ENCODE assay signal across 8 mouse cellular contexts in the genomic region with DNA sequence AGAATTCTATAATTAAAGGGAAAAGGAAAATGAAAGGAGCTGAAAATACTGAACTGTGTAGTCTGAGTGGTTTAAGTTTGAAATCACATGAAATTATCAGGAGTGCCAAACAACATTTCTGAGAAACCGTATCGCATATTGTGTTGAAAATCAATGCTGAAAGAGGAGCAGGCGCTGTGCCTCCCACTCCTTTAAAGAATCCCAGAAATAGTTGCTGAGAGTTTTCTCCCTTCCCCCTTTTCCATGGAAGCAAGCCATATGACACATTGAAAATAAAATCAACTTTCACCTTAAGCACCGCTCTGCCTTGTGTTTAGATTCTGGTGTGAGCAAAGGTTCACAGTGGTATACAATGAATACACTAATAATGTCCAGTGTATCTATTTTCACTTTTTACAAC. TPM values are rescaled to one million over a fixed set of nuclear protein-coding genes. Genes with fewer than 3 reads are reported as not detected.
DNase-seq lines count a peak whose midpoint lies in the region; ATAC-seq and TF ChIP-seq lines count a peak whose summit lies in the region.

No protein-coding gene starts in this region.

- no peaks in the 10 kb centered on the region for H3K9me3 ChIP-seq in hindbrain, embryonic 10.5 days
- H3K9me3 ChIP-seq in midbrain, embryonic 12.5 days, result no peaks in the 10 kb centered on the region

- H3K27ac ChIP-seq in kidney, adult 2 months (ENCODE audit: insufficient read depth, low read depth, low read length), result no peak overlapping the region
- H3K27ac ChIP-seq in cortical plate, adult 2 months (ENCODE audit: insufficient read depth, low read length), result no peak overlapping the region
- peak overlapping the region; percentile 95; the same call in 1 of the 2 replicates for H3K27ac ChIP-seq in hindbrain, embryonic 10.5 days
- no peak overlapping the region for H3K27ac ChIP-seq in midbrain, embryonic 12.5 days (replicated peaks)

- ATAC-seq in midbrain, embryonic 12.5 days (ENCODE audit: low FRiP score, low read depth), result no peak
- no peak for ATAC-seq in megakaryocyte-erythroid progenitor cell, adult 5-6 weeks (replicated peaks; ENCODE audit: low FRiP score, low TSS enrichment, poor library complexity, severe bottlenecking)

- H3K4me2 ChIP-seq in midbrain, embryonic 12.5 days (replicated peaks), result peak overlapping the region; percentile 78

- no peaks in the 10 kb centered on the region for H3K27me3 ChIP-seq in kidney, adult 2 months (replicated peaks; ENCODE audit: control insufficient read depth, insufficient read depth, low read length)
- H3K27me3 ChIP-seq in hindbrain, embryonic 10.5 days (ENCODE audit: insufficient read depth, poor library complexity, severe bottlenecking), result no peaks in the 10 kb centered on the region
- H3K27me3 ChIP-seq in midbrain, embryonic 12.5 days, result no peaks in the 10 kb centered on the region

- H3K4me3 ChIP-seq in kidney, adult 2 months (ENCODE audit: insufficient read depth, low read depth, low read length), result peak overlapping the region; percentile 33; the same call in 1 of the 2 replicates
- H3K4me3 ChIP-seq in cortical plate, adult 2 months (ENCODE audit: insufficient read depth, low read length), result peak overlapping the region; percentile 72; the same call in 1 of the 2 replicates
- H3K4me3 ChIP-seq in hindbrain, embryonic 10.5 days, result peak overlapping the region; percentile 77
- H3K4me3 ChIP-seq in midbrain, embryonic 12.5 days, result peak overlapping the region; percentile 64

- no peak for TF ChIP-seq POLR2A in kidney, adult 2 months (IDR thresholded peaks at IDR 0.05; ENCODE audit: low read depth, low read length)
- TF ChIP-seq POLR2A in cortical plate, adult 2 months (IDR thresholded peaks at IDR 0.05; ENCODE audit: extremely low read depth, insufficient read depth, low read length), result no peak

- 3% methylated on average over 4 of the region's 4 CpGs for WGBS in kidney, adult 2 months
- WGBS in hindbrain, embryonic 10.5 days, result 14% methylated on average over 4 of the region's 4 CpGs
- 12% methylated on average over 4 of the region's 4 CpGs for WGBS in midbrain, embryonic 12.5 days

- no peaks in the 10 kb centered on the region for H3K36me3 ChIP-seq in kidney, adult 2 months (ENCODE audit: control insufficient read depth, insufficient read depth, low read length)
- no peaks in the 10 kb centered on the region for H3K36me3 ChIP-seq in hindbrain, embryonic 10.5 days
- no peaks in the 10 kb centered on the region for H3K36me3 ChIP-seq in midbrain, embryonic 12.5 days

- TF ChIP-seq CTCF in kidney, adult 2 months (conservative IDR thresholded peaks at IDR 0.05; ENCODE audit: insufficient read depth, insufficient read length, low read depth, low read length), result no peak
- TF ChIP-seq CTCF in cortical plate, adult 2 months (IDR thresholded peaks at IDR 0.05; ENCODE audit: extremely low read depth, insufficient read depth, low read length), result no peak

- peak overlapping the region; percentile 69; the same call in 1 of the 2 replicates for H3K9ac ChIP-seq in midbrain, embryonic 12.5 days (replicated peaks)

- H3K4me1 ChIP-seq in kidney, adult 2 months (ENCODE audit: control insufficient read depth, insufficient read depth, low read length), result no peaks in the 10 kb centered on the region
- H3K4me1 ChIP-seq in cortical plate, adult 2 months (ENCODE audit: control insufficient read depth, insufficient read depth, low read length), result no peaks in the 10 kb centered on the region; the same call in 1 of the 2 replicates
- peaks cover 24% of the 10 kb centered on the region for H3K4me1 ChIP-seq in hindbrain, embryonic 10.5 days (replicated peaks)
- H3K4me1 ChIP-seq in midbrain, embryonic 12.5 days, result peaks cover 10% of the 10 kb centered on the region

- DNase-seq in kidney, adult 2 months, result peak; percentile 7
- DNase-seq in kidney, postnatal 25 days, result no peak
- DNase-seq in hindbrain, embryonic 10.5 days (ENCODE audit: low spot score), result no peak
- no peak for DNase-seq in cerebellum, postnatal 4 days (ENCODE audit: low spot score in 2 of 2)
- DNase-seq in right cerebral cortex, postnatal 14 days, result no peak

RNA-seq across cellular contexts. Expression of gene Ikzf2, which starts 1.1 kb away (rescaled TPM):
- 0.75 and 1.5 TPM in 2 replicates for polyA plus RNA-seq in kidney, adult 2 months (2012; rRNA removed)
- polyA plus RNA-seq in cortical plate, adult 2 months (2012; rRNA removed), result 1.4 and 1.5 TPM in 2 replicates
- 6.1 and 6.5 TPM in 2 replicates for polyA plus RNA-seq in hindbrain, embryonic 10.5 days (2016; fragmentation: Nextera tagmentation; extraction: Ambion mirVana)
- 5.7 and 6.0 TPM in 2 replicates for polyA plus RNA-seq in midbrain, embryonic 12.5 days (2016; fragmentation: Nextera tagmentation; extraction: Ambion mirVana)
- total RNA-seq in megakaryocyte-erythroid progenitor cell, adult 5-6 weeks (2014; fragmentation: Nextera tagmentation), result 13.0 and 23.5 TPM in 2 replicates
- total RNA-seq in megakaryocyte-erythroid progenitor cell, adult 5-6 weeks (2017), result 9.6 and 27.9 TPM in 2 replicates
